Mouse (Mus musculus) monocyte, adult 5-6 weeks (primary cell): Measurements from ENCODE around the gene Cyp4x1. TPM values are rescaled to one million over a fixed set of nuclear protein-coding genes. Genes with fewer than 3 reads are reported as not detected.

Experiments
- ATAC-seq: fragments of 153-309, 156-312 bp; replicated peaks from 2 replicates; pipeline ENCODE4 v1.8.0; 2017; ENCODE audit warnings: mild to moderate bottlenecking; ENCODE audit not compliant: low TSS enrichment, insufficient number of reproducible peaks, severe bottlenecking, poor library complexity, low FRiP score
- total RNA-seq: library from RNA; stranded (forward); fragments of 200-1000, 200-491, 200-594 nt; gene quantifications from 3 replicates; pipeline ENCODE4 v1.2.3, GENCODE M21; 2017

The Cyp4x1 gene
- total RNA-seq, 1 experiment from 2014 or later = not detected

GRCm38 (mm10) chr4:115059871-115060270, 74.2 kb downstream of the Cyp4x1 start:
- no peak for ATAC-seq

DNA sequence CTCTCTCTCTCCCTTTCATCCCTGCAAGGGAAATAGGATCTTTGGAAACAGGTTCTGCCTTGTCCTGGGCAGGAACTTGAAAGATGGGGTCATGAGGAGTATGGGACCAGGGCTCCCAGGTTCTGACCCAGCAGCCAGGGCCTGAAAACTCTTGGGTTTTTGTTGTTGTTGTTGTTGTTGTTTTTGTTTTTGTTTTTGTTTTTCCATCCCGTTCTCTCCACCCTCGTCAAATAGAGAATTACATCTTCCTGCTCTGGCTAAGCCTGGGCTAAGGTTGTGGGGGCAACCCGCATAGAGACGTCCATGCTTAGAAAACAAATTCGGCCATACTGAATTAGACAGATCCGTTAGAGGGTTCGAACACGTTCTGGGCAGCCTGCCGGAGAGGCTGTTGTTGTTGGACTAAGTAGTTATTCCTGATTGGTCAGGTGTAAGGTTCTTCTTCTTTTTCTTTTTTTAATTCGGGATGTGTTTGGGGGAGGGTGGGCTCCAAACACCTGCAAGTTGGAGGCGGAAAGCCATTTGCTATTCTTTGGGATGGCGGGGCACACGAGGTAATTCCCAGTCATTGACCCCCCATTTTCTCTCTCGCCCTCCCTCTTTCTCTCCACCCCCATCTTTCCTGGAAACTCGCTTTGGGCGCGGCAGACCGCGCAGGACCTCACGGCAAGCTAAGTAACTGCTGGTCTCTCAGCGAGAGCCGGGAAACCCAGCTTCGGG, 75.0 kb downstream of the Cyp4x1 start:
- no peak for ATAC-seq

DNA sequence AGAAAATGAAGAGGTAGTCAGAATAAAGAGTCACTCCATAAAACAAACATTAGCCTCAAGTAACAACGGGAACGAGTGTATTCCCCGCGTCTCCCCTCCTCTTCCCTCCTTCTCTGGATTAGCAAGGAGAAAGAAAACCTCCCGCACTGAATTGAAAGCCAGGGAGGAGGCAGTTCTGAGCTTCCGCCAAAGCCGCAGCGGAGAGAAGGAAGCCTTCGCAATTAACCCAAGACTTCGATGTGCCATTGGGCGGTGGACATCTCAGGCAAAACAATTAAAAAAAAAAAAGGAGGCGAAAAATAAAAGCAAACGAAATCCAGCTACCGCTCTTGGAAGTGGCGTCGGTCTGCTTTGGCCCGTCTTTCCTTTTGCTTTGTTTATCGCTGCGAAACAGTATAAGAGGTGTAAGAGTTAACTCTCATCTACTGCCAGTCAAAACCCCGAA, 75.7 kb downstream of the Cyp4x1 start:
- no peak for ATAC-seq

DNA sequence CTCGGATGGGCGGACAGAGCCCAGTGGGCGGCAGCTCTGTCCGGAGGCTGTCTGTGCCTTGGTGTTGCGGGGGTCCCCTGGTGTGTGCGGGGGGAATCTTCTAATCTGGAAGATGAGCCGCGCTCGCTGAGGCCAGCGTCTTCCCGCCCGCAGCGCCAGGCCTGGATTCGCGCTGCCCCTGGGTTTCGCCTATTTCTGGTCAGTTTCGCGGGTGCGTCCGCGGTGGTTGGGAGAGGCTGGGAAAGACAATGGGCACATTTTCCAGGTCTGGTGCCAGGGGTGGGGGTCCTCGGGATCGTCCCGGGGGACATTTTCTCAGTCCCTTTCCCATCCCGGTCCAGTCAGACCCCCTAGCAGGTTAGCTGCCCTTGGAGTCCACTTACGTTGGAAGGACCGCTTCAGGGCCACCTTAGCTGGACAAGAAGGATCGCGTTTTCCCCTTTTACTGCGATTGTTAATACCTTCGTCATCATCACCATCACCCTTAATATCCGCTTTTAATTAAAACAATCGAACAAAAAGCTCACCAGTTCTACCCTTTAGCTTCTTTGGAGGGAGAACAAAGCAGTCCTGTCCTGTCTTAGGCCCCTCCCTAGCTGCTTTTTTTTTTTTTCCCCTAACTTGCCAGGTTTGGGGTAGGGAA, 76.3 kb downstream of the Cyp4x1 start:
- ATAC-seq = no peak

DNA sequence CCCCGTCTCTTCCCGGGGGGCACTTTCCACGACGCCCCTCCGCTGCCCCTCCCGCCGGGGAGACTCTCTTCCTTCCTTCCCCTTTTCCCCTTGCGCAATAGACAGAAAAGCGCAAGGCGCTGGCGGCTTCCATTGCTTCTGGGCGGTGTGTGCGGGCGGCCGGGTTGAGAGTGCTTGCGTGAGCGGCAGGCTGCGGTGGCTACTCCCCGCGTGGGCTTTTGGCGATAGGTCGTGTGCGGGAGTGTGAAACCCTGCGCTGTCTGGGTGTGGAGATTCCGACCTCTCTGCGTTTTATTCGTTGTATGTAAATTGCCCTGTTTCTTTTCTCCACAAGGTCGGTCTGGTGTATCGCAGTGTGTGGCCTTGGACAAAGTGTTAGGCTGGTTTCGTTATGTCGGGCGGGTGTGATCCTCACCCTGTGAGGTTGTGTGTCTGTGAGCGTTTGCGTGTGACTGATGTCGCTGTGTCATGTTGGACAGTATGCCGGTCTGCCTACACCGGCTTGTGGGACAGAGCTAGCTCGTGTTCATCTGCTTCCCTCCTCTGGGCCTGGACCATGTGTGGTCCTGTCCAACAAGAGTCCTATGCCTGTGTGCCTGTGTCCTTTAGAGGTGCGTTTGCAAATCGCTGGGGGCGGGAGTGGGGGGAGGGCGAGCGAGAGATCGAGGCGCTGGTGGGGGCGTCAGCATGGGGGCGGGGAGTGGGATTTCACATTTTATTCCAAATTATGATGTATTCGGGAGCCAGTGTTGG, 77.0 kb downstream of the Cyp4x1 start:
- peak; percentile 32; the same call in 1 of the 2 replicates for ATAC-seq

DNA sequence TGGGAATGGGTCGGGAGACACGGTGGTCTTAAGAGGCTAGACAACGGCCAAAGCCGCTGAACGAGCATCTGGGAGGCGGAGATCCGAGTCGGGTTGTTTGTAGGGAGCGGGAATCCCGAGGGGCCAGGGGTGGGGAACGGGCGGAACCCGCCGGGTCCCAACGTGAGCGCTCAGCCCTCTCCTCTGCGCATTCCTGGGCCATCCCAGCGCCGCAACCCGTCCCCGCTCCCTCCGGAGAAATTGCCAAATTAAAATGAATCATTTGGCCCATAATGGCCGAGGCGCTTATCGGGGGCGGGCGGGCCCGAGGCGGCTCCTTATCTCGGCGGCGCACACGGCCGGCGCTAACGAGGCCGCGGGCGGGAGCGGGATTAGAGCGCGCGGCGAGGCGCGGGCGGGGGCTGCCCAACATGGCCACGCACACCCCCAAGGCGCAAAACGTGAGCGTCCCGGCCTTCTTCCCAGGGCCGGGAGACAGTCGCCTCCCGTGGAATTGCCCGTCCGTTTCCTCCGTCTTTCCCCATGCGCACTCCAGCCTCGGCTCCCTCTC, 77.6 kb downstream of the Cyp4x1 start, which contains the start of gene Tal1:
Tal1 (plus strand) TSS at position 56 of the 550 bp plus-strand sequence.
- ATAC-seq = no peak

Other genes with a start within 250 kb of the Cyp4x1 start
- 0.10 to 1.5 TPM (median 0.75 TPM) in 3 replicates for gene Foxd2, start 225.4 kb downstream of the Cyp4x1 start, total RNA-seq
- gene Foxe3, start 208.3 kb downstream of the Cyp4x1 start, total RNA-seq = not detected in 3 replicates
- 193 to 301 TPM (median 285 TPM) in 3 replicates for gene Cmpk1, start 147.0 kb downstream of the Cyp4x1 start, total RNA-seq
- gene Stil, start 134.1 kb downstream of the Cyp4x1 start, total RNA-seq = 0.53 to 1.9 TPM (median 0.78 TPM) in 3 replicates
- gene Tal1, start 77.9 kb downstream of the Cyp4x1 start, total RNA-seq = 0.53 to 3.0 TPM (median 2.9 TPM) in 3 replicates
- 3.3 to 4.9 TPM in 2 of 3 replicates, not detected in the other for gene Pdzk1ip1, start 45.6 kb downstream of the Cyp4x1 start, total RNA-seq
- not detected in 3 replicates for gene Cyp4a29, start 107.8 kb upstream of the Cyp4x1 start, total RNA-seq
- gene Cyp4a12a, start 164.8 kb upstream of the Cyp4x1 start, total RNA-seq = not detected in 3 replicates